Comparison of ENCODE assay signal across 23 mouse cellular contexts in genomic region chr6:135175014-135175413, GRCm38 (mm10). TPM values are rescaled to one million over a fixed set of nuclear protein-coding genes. Genes with fewer than 3 reads are reported as not detected.
DNase-seq lines count a peak whose midpoint lies in the region; ATAC-seq lines count a peak whose summit lies in the region.
"Had no signal": no experiment of that assay in that cellular context is flagged by ENCODE, and none has a peak within 500 bp of the region (broad histone marks: within the 10 kb centered on the region; RNA-seq: fewer than 3 reads in every experiment).

No protein-coding gene starts in this region.

- no peaks in the 10 kb centered on the region for H3K27me3 ChIP-seq in forebrain, embryonic 15.5 days
- H3K27me3 ChIP-seq: CH12.LX; embryonic facial prominence, embryonic 13.5 days; hindbrain, embryonic 12.5 days; kidney, embryonic 15.5 days; midbrain, embryonic 12.5 days had no signal

- H3K4me3 ChIP-seq in forebrain, embryonic 15.5 days: no peak overlapping the region
- H3K4me3 ChIP-seq: embryonic facial prominence, embryonic 13.5 days; heart, embryonic 10.5 days; hindbrain, embryonic 12.5 days; kidney, embryonic 15.5 days; limb, embryonic 10.5 days; liver, embryonic 12.5 days; midbrain, embryonic 12.5 days had no signal

- H3K9me3 ChIP-seq in forebrain, embryonic 15.5 days: no peaks in the 10 kb centered on the region
- H3K9me3 ChIP-seq: embryonic facial prominence, embryonic 13.5 days; heart, embryonic 10.5 days; kidney, embryonic 15.5 days; limb, embryonic 10.5 days; liver, embryonic 12.5 days; midbrain, embryonic 12.5 days had no signal

- no peaks in the 10 kb centered on the region for H3K4me1 ChIP-seq in forebrain, embryonic 15.5 days
- H3K4me1 ChIP-seq: embryonic facial prominence, embryonic 13.5 days; hindbrain, embryonic 12.5 days; midbrain, embryonic 12.5 days had no signal

- no peak overlapping the region for H3K9ac ChIP-seq in forebrain, embryonic 15.5 days (replicated peaks)
- H3K9ac ChIP-seq: embryonic facial prominence, embryonic 13.5 days; forebrain, postnatal 0 days; hindbrain, embryonic 12.5 days; kidney, embryonic 15.5 days; liver, embryonic 12.5 days; lung, embryonic 14.5 days; midbrain, embryonic 12.5 days had no signal

- no peak overlapping the region for H3K27ac ChIP-seq in forebrain, embryonic 15.5 days (replicated peaks)
- H3K27ac ChIP-seq: embryonic facial prominence, embryonic 13.5 days; heart, embryonic 10.5 days; hindbrain, embryonic 12.5 days; kidney, embryonic 15.5 days; limb, embryonic 10.5 days; liver, embryonic 12.5 days; macrophage; midbrain, embryonic 12.5 days had no signal

- no peaks in the 10 kb centered on the region for H3K36me3 ChIP-seq in forebrain, embryonic 15.5 days
- H3K36me3 ChIP-seq: embryonic facial prominence, embryonic 13.5 days; heart, embryonic 10.5 days; hindbrain, embryonic 12.5 days; kidney, embryonic 15.5 days; limb, embryonic 10.5 days; liver, embryonic 12.5 days; midbrain, embryonic 12.5 days had no signal

- H3K4me2 ChIP-seq in forebrain, embryonic 15.5 days (replicated peaks): no peak overlapping the region
- H3K4me2 ChIP-seq: embryonic facial prominence, embryonic 13.5 days; hindbrain, embryonic 12.5 days; kidney, embryonic 15.5 days; liver, embryonic 12.5 days; lung, embryonic 14.5 days; midbrain, embryonic 12.5 days had no signal

- peak; percentile 29 to 36 for DNase-seq in frontal cortex, postnatal 36 days (ENCODE audit: low spot score in 2 of 2)
- no peak for DNase-seq in frontal cortex, postnatal 25 days (ENCODE audit: low spot score in 2 of 2)
- peak; percentile 20 to 37 for DNase-seq in right cerebral cortex, adult 2 months (ENCODE audit: low spot score in 2 of 2)
- no peak for DNase-seq in right cerebral cortex, postnatal 14 days
- DNase-seq in brain, adult 2 months (ENCODE audit: low read depth, low spot score): peak; percentile 91
- peak; percentile 70 for DNase-seq in telencephalon, adult 2 months (ENCODE audit: low read depth, low spot score)
- DNase-seq: cerebellum, adult 9-10 months; forebrain, postnatal 0 days; heart, postnatal 10 days; lung, embryonic 14.5 days; thymus, postnatal 25 days had no signal

- WGBS in forebrain, embryonic 15.5 days: 100% methylated on average over 1 of the region's 1 CpGs

- ATAC-seq in forebrain, embryonic 15.5 days (replicated peaks): no peak
- ATAC-seq: forebrain, postnatal 0 days; liver, embryonic 12.5 days had no signal

RNA-seq across cellular contexts. Expression of gene Fam234b, which starts 22.8 kb away (rescaled TPM):
- polyA plus RNA-seq in forebrain, embryonic 15.5 days (2015; fragmentation: Nextera tagmentation; extraction: Ambion mirVana): 83.1 and 86.7 TPM in 2 replicates

RNA-seq across cellular contexts. Expression of gene Hebp1, which starts 22.8 kb away (rescaled TPM):
- polyA plus RNA-seq in forebrain, embryonic 15.5 days (2015; fragmentation: Nextera tagmentation; extraction: Ambion mirVana): 2.6 and 2.8 TPM in 2 replicates

RNA-seq across cellular contexts. Expression of gene Gprc5d, which starts 56.9 kb away (rescaled TPM):
- polyA plus RNA-seq in forebrain, embryonic 15.5 days (2015; fragmentation: Nextera tagmentation; extraction: Ambion mirVana): not detected in 2 replicates
- polyA plus RNA-seq: embryonic facial prominence, embryonic 13.5 days; heart, embryonic 10.5 days; hindbrain, embryonic 12.5 days; intestine, embryonic 14.5 days; kidney, embryonic 15.5 days; limb, embryonic 10.5 days; lung, embryonic 14.5 days; macrophage; neural tube, embryonic 14.5 days had no signal

Comparison
In these comparisons a context has a peak if more than half of its experiments do, and no peak if none do; other contexts are left out.
1. DNase-seq: peak in frontal cortex, postnatal 36 days (2 of 2), right cerebral cortex, adult 2 months (2 of 2), brain, adult 2 months (single experiment) and telencephalon, adult 2 months (single experiment); none in frontal cortex, postnatal 25 days (0 of 2) and right cerebral cortex, postnatal 14 days (single experiment).